Comparison of ENCODE assay signal across 8 mouse cellular contexts in genomic region chr9:65094237-65094636, GRCm38 (mm10). TPM values are rescaled to one million over a fixed set of nuclear protein-coding genes. Genes with fewer than 3 reads are reported as not detected.
DNase-seq lines count a peak whose midpoint lies in the region; ATAC-seq and TF ChIP-seq lines count a peak whose summit lies in the region.

No protein-coding gene starts in this region.

- DNase-seq in kidney, postnatal 0 days (ENCODE audit: low spot score): peak; percentile 63
- no peak for DNase-seq in kidney, adult 8-10 months
- DNase-seq in adrenal gland, adult 2 months: peak; percentile 70
- DNase-seq in gastrocnemius, postnatal 10 days: peak; percentile 87
- peak; percentile 48 for DNase-seq in mesoderm, embryonic 11.5 days (ENCODE audit: low read depth, low spot score)
- DNase-seq in urinary bladder, postnatal 4 days (ENCODE audit: low spot score in 2 of 2): peak; percentile 82 to 84

- no peak overlapping the region for H3K9ac ChIP-seq in kidney, postnatal 0 days (ENCODE audit: low read depth, low read length)
- no peak overlapping the region for H3K9ac ChIP-seq in hindbrain, embryonic 16.5 days (ENCODE audit: low read depth, low read length)

- H3K27me3 ChIP-seq in kidney, postnatal 0 days (ENCODE audit: insufficient read depth, low read length): no peaks in the 10 kb centered on the region
- no peaks in the 10 kb centered on the region for H3K27me3 ChIP-seq in hindbrain, embryonic 16.5 days (replicated peaks; ENCODE audit: control insufficient read depth, insufficient read depth, low read length)

- H3K4me1 ChIP-seq in kidney, postnatal 0 days (replicated peaks; ENCODE audit: insufficient read depth, low read length): no peaks in the 10 kb centered on the region
- H3K4me1 ChIP-seq in hindbrain, embryonic 16.5 days (ENCODE audit: control insufficient read depth, insufficient read depth, low read depth, low read length): no peaks in the 10 kb centered on the region

- TF ChIP-seq CTCF in kidney, postnatal 0 days (IDR thresholded peaks at IDR 0.05; ENCODE audit: low read depth): no peak

- H3K4me2 ChIP-seq in kidney, postnatal 0 days (ENCODE audit: low read length): no peak overlapping the region
- no peak overlapping the region for H3K4me2 ChIP-seq in hindbrain, embryonic 16.5 days (ENCODE audit: low read length)

- ATAC-seq in kidney, postnatal 0 days (replicated peaks; ENCODE audit: low FRiP score, low read depth): peak; percentile 17; the same call in 1 of the 2 replicates
- peak; percentile 54; the same call in 1 of the 2 replicates for ATAC-seq in hindbrain, embryonic 16.5 days
- no peak for ATAC-seq in inflammation-experienced regulatory T-cells, adult 6 months

- H3K4me3 ChIP-seq in kidney, postnatal 0 days (replicated peaks; ENCODE audit: low read depth, low read length): no peak overlapping the region
- H3K4me3 ChIP-seq in hindbrain, embryonic 16.5 days (ENCODE audit: low read length): no peak overlapping the region

- no peaks in the 10 kb centered on the region for H3K9me3 ChIP-seq in kidney, postnatal 0 days (replicated peaks; ENCODE audit: low read length)
- H3K9me3 ChIP-seq in hindbrain, embryonic 16.5 days (ENCODE audit: control insufficient read depth, low read length): no peaks in the 10 kb centered on the region

- H3K27ac ChIP-seq in kidney, postnatal 0 days: no peak overlapping the region
- no peak overlapping the region; the same call in 1 of the 2 replicates for H3K27ac ChIP-seq in hindbrain, embryonic 16.5 days (ENCODE audit: low read depth, low read length)

- WGBS in kidney, postnatal 0 days: 49% methylated on average over 6 of the region's 6 CpGs
- WGBS in hindbrain, embryonic 16.5 days: 31% methylated on average over 6 of the region's 6 CpGs

- H3K36me3 ChIP-seq in kidney, postnatal 0 days (ENCODE audit: insufficient read depth, low read length): no peaks in the 10 kb centered on the region
- no peaks in the 10 kb centered on the region for H3K36me3 ChIP-seq in hindbrain, embryonic 16.5 days (ENCODE audit: control insufficient read depth, insufficient read depth, low read length)

RNA-seq across cellular contexts. Expression of gene Igdcc4, which starts 7.0 kb away (rescaled TPM):
- 4.9 and 5.2 TPM in 2 replicates for polyA plus RNA-seq in kidney, postnatal 0 days (2015; fragmentation: Nextera tagmentation; extraction: Ambion mirVana)
- total RNA-seq in adrenal gland, adult 2 months (2021): 10 to 100 TPM; 22.5 to 33.7 TPM
- polyA plus RNA-seq in adrenal gland, adult 2 months (2012; rRNA removed): 37.5 and 38.9 TPM in 2 replicates
- total RNA-seq in gastrocnemius, postnatal 10 days (2021): 10 to 100 TPM; 60.4 to 79.2 TPM
- polyA plus RNA-seq in hindbrain, embryonic 16.5 days (2015; fragmentation: Nextera tagmentation; extraction: Ambion mirVana): 12.8 and 17.7 TPM in 2 replicates
- polyA plus RNA-seq in inflammation-experienced regulatory T-cells, adult 6 months (2017; shearing (Covaris generic)): under 1 TPM in 2 of 3 experiments, not detected in 1; 0.24 to 0.28 TPM

RNA-seq across cellular contexts. Expression of gene Igdcc3, which starts 46.8 kb away (rescaled TPM):
- 2.2 and 2.4 TPM in 2 replicates for polyA plus RNA-seq in kidney, postnatal 0 days (2015; fragmentation: Nextera tagmentation; extraction: Ambion mirVana)
- total RNA-seq in adrenal gland, adult 2 months (2021): 1 to 10 TPM; 1.1 to 1.4 TPM
- polyA plus RNA-seq in adrenal gland, adult 2 months (2012; rRNA removed): 2.6 and 4.8 TPM in 2 replicates
- total RNA-seq in gastrocnemius, postnatal 10 days (2021): under 1 TPM; 0.59 to 0.65 TPM
- 4.4 and 9.0 TPM in 2 replicates for polyA plus RNA-seq in hindbrain, embryonic 16.5 days (2015; fragmentation: Nextera tagmentation; extraction: Ambion mirVana)
- polyA plus RNA-seq in inflammation-experienced regulatory T-cells, adult 6 months (2017; shearing (Covaris generic)): not detected

Comparison
In these comparisons a context has a peak if more than half of its experiments do, and no peak if none do; other contexts are left out.
1. DNase-seq: peak in kidney, postnatal 0 days (single experiment), adrenal gland, adult 2 months (single experiment), gastrocnemius, postnatal 10 days (single experiment), mesoderm, embryonic 11.5 days (single experiment) and urinary bladder, postnatal 4 days (2 of 2); none in kidney, adult 8-10 months (0 of 2).